8 mouse cellular contexts compared by ENCODE assay signal in the genomic region with DNA sequence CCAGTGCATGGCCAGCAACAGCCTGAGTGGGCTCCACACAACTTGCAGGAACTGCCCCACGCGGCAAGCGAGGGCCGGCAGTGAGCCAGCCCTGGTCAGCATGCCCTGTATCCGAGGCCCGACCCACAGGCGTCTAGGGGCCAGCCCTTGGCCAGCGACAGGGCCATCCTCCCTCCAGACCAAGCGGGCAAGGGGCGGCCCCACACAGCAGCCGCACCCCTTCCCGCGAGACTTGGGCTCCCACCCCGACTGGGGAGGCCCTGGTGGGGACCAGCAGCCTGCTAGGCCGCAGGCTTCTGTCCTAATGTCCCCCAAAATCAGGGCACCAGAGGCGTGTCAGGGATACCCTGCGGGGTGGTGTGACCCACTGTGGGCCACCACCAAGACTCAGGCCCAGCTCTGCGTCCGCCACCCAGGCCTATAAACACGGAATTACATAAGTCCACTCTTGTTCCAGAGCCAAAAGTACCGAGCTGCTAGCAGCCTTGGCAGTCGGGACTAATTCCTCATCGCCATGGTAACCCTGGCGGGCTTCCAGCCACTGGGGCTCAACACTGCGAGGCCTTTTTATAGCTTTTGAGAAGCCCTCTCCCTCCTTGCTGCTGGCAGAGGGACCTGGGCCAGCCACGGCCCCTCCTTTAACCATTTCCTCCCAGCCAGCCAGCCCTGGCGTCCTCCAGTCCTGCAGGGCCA. TPM values are rescaled to one million over a fixed set of nuclear protein-coding genes. Genes with fewer than 3 reads are reported as not detected.
DNase-seq lines count a peak whose midpoint lies in the region; ATAC-seq lines count a peak whose summit lies in the region.

No protein-coding gene starts in this region.

- peak; percentile 87 for ATAC-seq in forebrain, embryonic 12.5 days (ENCODE audit: low FRiP score)
- peak; percentile 87 for ATAC-seq in heart, embryonic 16.5 days (replicated peaks; ENCODE audit: extremely low read depth, insufficient read depth, low FRiP score)
- peak; percentile 57 for ATAC-seq in liver, embryonic 13.5 days (ENCODE audit: low read depth)
- peak; percentile 89 for ATAC-seq in stomach, embryonic 16.5 days (ENCODE audit: insufficient read depth, low FRiP score)

- no peaks in the 10 kb centered on the region for H3K36me3 ChIP-seq in forebrain, embryonic 12.5 days (replicated peaks)
- no peaks in the 10 kb centered on the region for H3K36me3 ChIP-seq in heart, embryonic 16.5 days (ENCODE audit: control insufficient read depth, insufficient read depth)
- no peaks in the 10 kb centered on the region for H3K36me3 ChIP-seq in liver, embryonic 13.5 days
- no peaks in the 10 kb centered on the region for H3K36me3 ChIP-seq in stomach, embryonic 16.5 days (ENCODE audit: control insufficient read depth, insufficient read depth, low read length)

- H3K9ac ChIP-seq in forebrain, embryonic 12.5 days, result peak overlapping the region; percentile 63
- peak overlapping the region; percentile 66 for H3K9ac ChIP-seq in heart, embryonic 16.5 days (ENCODE audit: low read length)
- H3K9ac ChIP-seq in liver, embryonic 13.5 days, result peak overlapping the region; percentile 41; the same call in 1 of the 2 replicates
- H3K9ac ChIP-seq in stomach, embryonic 16.5 days (ENCODE audit: low read length), result peak overlapping the region; percentile 82

- H3K4me1 ChIP-seq in brown adipose tissue, adult 24 weeks (ENCODE audit: control insufficient read depth, insufficient read depth, insufficient read length, low read length), result peaks cover 39% of the 10 kb centered on the region
- peaks cover 84% of the 10 kb centered on the region for H3K4me1 ChIP-seq in forebrain, embryonic 12.5 days
- H3K4me1 ChIP-seq in heart, embryonic 16.5 days (ENCODE audit: control insufficient read depth, insufficient read depth, low read length), result peaks cover 86% of the 10 kb centered on the region
- peaks cover 75% of the 10 kb centered on the region for H3K4me1 ChIP-seq in liver, embryonic 13.5 days (replicated peaks)
- H3K4me1 ChIP-seq in stomach, embryonic 16.5 days (ENCODE audit: control insufficient read depth, insufficient read depth, low read length), result peaks cover 84% of the 10 kb centered on the region

- H3K27ac ChIP-seq in brown adipose tissue, adult 24 weeks (replicated peaks; ENCODE audit: low read depth, low read length), result peak overlapping the region; percentile 87
- H3K27ac ChIP-seq in forebrain, embryonic 12.5 days, result peak overlapping the region; percentile 100
- H3K27ac ChIP-seq in heart, embryonic 16.5 days (ENCODE audit: low read length), result peak overlapping the region; percentile 93
- H3K27ac ChIP-seq in liver, embryonic 13.5 days, result peak overlapping the region; percentile 79
- peak overlapping the region; percentile 99 for H3K27ac ChIP-seq in stomach, embryonic 16.5 days (ENCODE audit: low read length)

- H3K27me3 ChIP-seq in forebrain, embryonic 12.5 days, result no peaks in the 10 kb centered on the region
- H3K27me3 ChIP-seq in heart, embryonic 16.5 days (ENCODE audit: control insufficient read depth, insufficient read depth, low read length), result no peaks in the 10 kb centered on the region
- no peaks in the 10 kb centered on the region for H3K27me3 ChIP-seq in liver, embryonic 13.5 days
- H3K27me3 ChIP-seq in stomach, embryonic 16.5 days (ENCODE audit: control insufficient read depth, insufficient read depth, low read length), result no peaks in the 10 kb centered on the region

- WGBS in forebrain, embryonic 12.5 days, result 3% methylated on average over 27 of the region's 27 CpGs
- WGBS in heart, embryonic 16.5 days, result 9% methylated on average over 27 of the region's 27 CpGs
- 45% methylated on average over 27 of the region's 27 CpGs for WGBS in liver, embryonic 13.5 days (ENCODE audit: insufficient replicate concordance)
- 3% methylated on average over 27 of the region's 27 CpGs for WGBS in stomach, embryonic 16.5 days

- peak; percentile 100 for DNase-seq in 3T3-L1 (ENCODE audit: low read depth, low spot score)
- DNase-seq in kidney, postnatal 36 days, result peak; percentile 100
- DNase-seq in liver, embryonic 13.5 days, result no peak
- DNase-seq in natural killer cell, adult 2 months (ENCODE audit: low spot score in 2 of 2), result peak; percentile 47 to 65

- no peaks in the 10 kb centered on the region for H3K9me3 ChIP-seq in forebrain, embryonic 12.5 days
- H3K9me3 ChIP-seq in heart, embryonic 16.5 days (replicated peaks; ENCODE audit: control insufficient read depth, low read length), result no peaks in the 10 kb centered on the region
- no peaks in the 10 kb centered on the region for H3K9me3 ChIP-seq in liver, embryonic 13.5 days (replicated peaks)
- H3K9me3 ChIP-seq in stomach, embryonic 16.5 days (replicated peaks; ENCODE audit: control insufficient read depth, low read length), result no peaks in the 10 kb centered on the region

- peak overlapping the region; percentile 48 for H3K4me3 ChIP-seq in brown adipose tissue, adult 24 weeks (ENCODE audit: insufficient read depth, low read depth, low read length)
- H3K4me3 ChIP-seq in forebrain, embryonic 12.5 days (replicated peaks), result peak overlapping the region; percentile 30
- peak overlapping the region; percentile 45 for H3K4me3 ChIP-seq in heart, embryonic 16.5 days (ENCODE audit: low read length)
- H3K4me3 ChIP-seq in liver, embryonic 13.5 days (replicated peaks), result 0 out of 2 replicates have a peak overlapping the region, but pooled peaks have one; percentile 10
- peak overlapping the region; percentile 51 for H3K4me3 ChIP-seq in stomach, embryonic 16.5 days (replicated peaks; ENCODE audit: low read length)

- peak overlapping the region; percentile 61 for H3K4me2 ChIP-seq in forebrain, embryonic 12.5 days
- peak overlapping the region; percentile 68 for H3K4me2 ChIP-seq in heart, embryonic 16.5 days (ENCODE audit: low read depth, low read length)
- peak overlapping the region; percentile 39 for H3K4me2 ChIP-seq in liver, embryonic 13.5 days
- H3K4me2 ChIP-seq in stomach, embryonic 16.5 days (ENCODE audit: low read depth, low read length), result peak overlapping the region; percentile 85

RNA-seq across cellular contexts. Expression of a gene that starts 38.0 kb away (rescaled TPM):
- 19.5 and 26.5 TPM in 2 replicates for polyA plus RNA-seq in brown adipose tissue, adult 24 weeks (2012; ENCODE audit: insufficient read depth, insufficient read length, missing spikeins)
- polyA plus RNA-seq in forebrain, embryonic 12.5 days (2016; fragmentation: Nextera tagmentation; extraction: Ambion mirVana), result 26.0 and 27.0 TPM in 2 replicates
- 17.6 and 19.1 TPM in 2 replicates for polyA plus RNA-seq in heart, embryonic 16.5 days (2015; fragmentation: Nextera tagmentation; extraction: Ambion mirVana)
- 3.9 and 4.5 TPM in 2 replicates for polyA plus RNA-seq in liver, embryonic 13.5 days (2015; fragmentation: Nextera tagmentation; extraction: Ambion mirVana)
- polyA plus RNA-seq in stomach, embryonic 16.5 days (2015; fragmentation: Nextera tagmentation; extraction: Ambion mirVana), result 21.4 and 24.6 TPM in 2 replicates
